Mouse (Mus musculus): Measurements from ENCODE around the gene Zfp800. TPM values are rescaled to one million over a fixed set of nuclear protein-coding genes. Genes with fewer than 3 reads are reported as not detected.
A peak's percentile ranks its signal among the peaks of the same experiment; 100 is the strongest.

Zfp800 gene
- polyA plus RNA-seq, 1 experiment from 2014 or later = 40.5 TPM

- WGBS (ENCODE audit: insufficient replicate concordance) = 30% methylated on average over 7 of the region's 7 CpGs
- ATAC-seq = peak; percentile 95
- Histone ChIP-seq H3K4me2 (peak overlapping the region; percentile 60), H3K4me3 (peak overlapping the region; percentile 8; the same call in 1 of the 2 replicates), H3K4me1 (peaks cover 55% of the 10 kb centered on the region), H3K9ac (peak overlapping the region; percentile 63), H3K27me3 (replicated peaks) (no peaks in the 10 kb centered on the region), H3K36me3 (peaks cover 56% of the 10 kb centered on the region), H3K27ac (peak overlapping the region; percentile 98), H3K9me3 (replicated peaks) (no peaks in the 10 kb centered on the region)
These were observed 165.0 kb downstream of the Zfp800 start for GRCm38 (mm10) chr6:28232618-28233361.

- Histone ChIP-seq H3K4me3 (no peak overlapping the region), H3K4me2 (no peak overlapping the region), H3K9me3 (replicated peaks) (no peaks in the 10 kb centered on the region), H3K9ac (no peak overlapping the region), H3K27me3 (replicated peaks) (no peaks in the 10 kb centered on the region), H3K36me3 (peaks cover 73% of the 10 kb centered on the region), H3K27ac (no peak overlapping the region), H3K4me1 (peaks cover 28% of the 10 kb centered on the region)
- WGBS (ENCODE audit: insufficient replicate concordance) = 81% methylated on average over 3 of the region's 3 CpGs
- ATAC-seq = no peak
These were observed 169.7 kb downstream of the Zfp800 start for GRCm38 (mm10) chr6:28228085-28228484.

- no peak overlapping the region for H3K4me2 ChIP-seq
- no peak overlapping the region for H3K9ac ChIP-seq
- H3K27ac ChIP-seq = no peak overlapping the region
- no peaks in the 10 kb centered on the region for H3K27me3 ChIP-seq (replicated peaks)
- WGBS (ENCODE audit: insufficient replicate concordance) = 66% methylated on average over 4 of the region's 4 CpGs
- no peak overlapping the region for H3K4me3 ChIP-seq
- H3K36me3 ChIP-seq = peaks cover 62% of the 10 kb centered on the region
- H3K4me1 ChIP-seq = peaks cover 14% of the 10 kb centered on the region
- no peaks in the 10 kb centered on the region for H3K9me3 ChIP-seq (replicated peaks)
- ATAC-seq = peak; percentile 70; the same call in 1 of the 2 replicates
These were observed 176.8 kb downstream of the Zfp800 start for GRCm38 (mm10) chr6:28221017-28221416.

GRCm38 (mm10) chr6:28218386-28218785 lies 179.4 kb downstream of the Zfp800 start:
- no peaks in the 10 kb centered on the region for H3K9me3 ChIP-seq (replicated peaks)
- 88% methylated on average over 8 of the region's 8 CpGs for WGBS (ENCODE audit: insufficient replicate concordance)

GRCm38 (mm10) chr6:28215268-28215954 lies 182.4 kb downstream of the Zfp800 start:
- Histone ChIP-seq H3K9me3 (replicated peaks) (no peaks in the 10 kb centered on the region), H3K4me1 (peaks cover 16% of the 10 kb centered on the region), H3K36me3 (peaks cover 20% of the 10 kb centered on the region), H3K27ac (peak overlapping the region; percentile 84), H3K4me2 (peak overlapping the region; percentile 94), H3K9ac (peak overlapping the region; percentile 89), H3K4me3 (peak overlapping the region; percentile 76), H3K27me3 (replicated peaks) (no peaks in the 10 kb centered on the region)
- peak; percentile 94 for ATAC-seq
- WGBS (ENCODE audit: insufficient replicate concordance) = 1% methylated on average over 72 of the region's 87 CpGs

More at GRCm38 (mm10) chr6:28218386-28218785, 179.4 kb downstream of the Zfp800 start:
- Histone ChIP-seq H3K27ac (no peak overlapping the region), H3K4me2 (no peak overlapping the region), H3K9ac (no peak overlapping the region), H3K27me3 (replicated peaks) (no peaks in the 10 kb centered on the region), H3K4me1 (peaks cover 22% of the 10 kb centered on the region), H3K4me3 (no peak overlapping the region), H3K36me3 (peaks cover 44% of the 10 kb centered on the region)
- no peak for ATAC-seq

- H3K36me3 ChIP-seq = peaks cover 19% of the 10 kb centered on the region; the same call in 1 of the 2 replicates
- H3K4me2 ChIP-seq = peak overlapping the region; percentile 94
- H3K4me3 ChIP-seq = peak overlapping the region; percentile 76
- no peaks in the 10 kb centered on the region for H3K9me3 ChIP-seq (replicated peaks)
- 55% methylated on average over 13 of the region's 13 CpGs for WGBS (ENCODE audit: insufficient replicate concordance)
- peaks cover 16% of the 10 kb centered on the region for H3K4me1 ChIP-seq
- peak overlapping the region; percentile 84 for H3K27ac ChIP-seq
- no peak for ATAC-seq
- no peaks in the 10 kb centered on the region for H3K27me3 ChIP-seq (replicated peaks)
- H3K9ac ChIP-seq = peak overlapping the region; percentile 89
These were observed 183.0 kb downstream of the Zfp800 start for GRCm38 (mm10) chr6:28214658-28215267.

- Histone ChIP-seq H3K4me2 (no peak overlapping the region), H3K27me3 (replicated peaks) (no peaks in the 10 kb centered on the region), H3K4me1 (no peaks in the 10 kb centered on the region), H3K9ac (no peak overlapping the region), H3K4me3 (no peak overlapping the region), H3K27ac (no peak overlapping the region), H3K9me3 (replicated peaks) (no peaks in the 10 kb centered on the region), H3K36me3 (no peaks in the 10 kb centered on the region)
- ATAC-seq = no peak
- 50% methylated on average over 4 of the region's 4 CpGs for WGBS (ENCODE audit: insufficient replicate concordance)
These were observed 194.4 kb downstream of the Zfp800 start for GRCm38 (mm10) chr6:28203454-28203853.

- Histone ChIP-seq H3K4me3 (no peak overlapping the region), H3K4me2 (no peak overlapping the region), H3K36me3 (no peaks in the 10 kb centered on the region), H3K27me3 (replicated peaks) (no peaks in the 10 kb centered on the region), H3K4me1 (no peaks in the 10 kb centered on the region), H3K9ac (no peak overlapping the region), H3K27ac (no peak overlapping the region), H3K9me3 (replicated peaks) (no peaks in the 10 kb centered on the region)
- no peak for ATAC-seq
- 53% methylated on average over 6 of the region's 6 CpGs for WGBS (ENCODE audit: insufficient replicate concordance)
These were observed 195.0 kb downstream of the Zfp800 start for GRCm38 (mm10) chr6:28202833-28203232.

- Histone ChIP-seq H3K27me3 (replicated peaks) (no peaks in the 10 kb centered on the region), H3K9me3 (replicated peaks) (no peaks in the 10 kb centered on the region), H3K4me3 (no peak overlapping the region), H3K27ac (no peak overlapping the region), H3K36me3 (no peaks in the 10 kb centered on the region), H3K9ac (no peak overlapping the region), H3K4me2 (no peak overlapping the region), H3K4me1 (no peaks in the 10 kb centered on the region)
- WGBS (ENCODE audit: insufficient replicate concordance) = 44% methylated on average over 2 of the region's 2 CpGs
- no peak for ATAC-seq
These were observed 203.9 kb downstream of the Zfp800 start for GRCm38 (mm10) chr6:28193901-28194300.

GRCm38 (mm10) chr6:28191935-28192334 lies 205.9 kb downstream of the Zfp800 start:
- no peak overlapping the region for H3K4me3 ChIP-seq
- H3K36me3 ChIP-seq = no peaks in the 10 kb centered on the region
- no peak overlapping the region for H3K9ac ChIP-seq
- H3K9me3 ChIP-seq (replicated peaks) = no peaks in the 10 kb centered on the region
- H3K27me3 ChIP-seq (replicated peaks) = no peaks in the 10 kb centered on the region
- WGBS (ENCODE audit: insufficient replicate concordance) = 78% methylated on average over 2 of the region's 2 CpGs
- no peaks in the 10 kb centered on the region for H3K4me1 ChIP-seq
- H3K4me2 ChIP-seq = no peak overlapping the region
- no peak for ATAC-seq
- H3K27ac ChIP-seq = no peak overlapping the region

Data from liver, embryonic 12.5 days (tissue).